Mouse (Mus musculus) MEL (cell line): ENCODE data around the gene Amotl1. TPM values are rescaled to one million over a fixed set of nuclear protein-coding genes. Genes with fewer than 3 reads are reported as not detected.

Source experiments
- DNase-seq: peaks from one replicate; pipeline ENCODE4 v3.0.0; 2011; ENCODE audit warnings: low read depth, low spot score
- H3K27ac ChIP-seq: 2 replicates; pipeline ENCODE4 v1.5.1; 2012; ENCODE audit warnings: low read depth, mild to moderate bottlenecking, control low read depth, low read length, moderate library complexity; ENCODE audit not compliant: control insufficient read depth
- H3K27me3 ChIP-seq, 2 experiments: fragments of 150-350 bp in 1 of 2; sonication (generic) in 1 of 2; 2 replicates each; pipeline ENCODE4 v1.6.1; 2012; ENCODE audit warnings: low read length in 2 of 2, mild to moderate bottlenecking in 2 of 2, improper control_type of control experiment in 1 of 2, moderate library complexity in 1 of 2; ENCODE audit not compliant: insufficient read depth in 2 of 2, control insufficient read depth in 1 of 2
- H3K36me3 ChIP-seq, 2 experiments: 2 replicates each; pipeline ENCODE4 v1.6.1; 2012 to 2014; ENCODE audit warnings: low read length in 2 of 2, improper control_type of control experiment in 1 of 2, inconsistent platforms in 1 of 2, mild to moderate bottlenecking in 1 of 2; ENCODE audit not compliant: insufficient read depth in 2 of 2, control insufficient read depth in 1 of 2
- H3K4me1 ChIP-seq, 2 experiments: fragments of 150-350 bp in 1 of 2; sonication (generic) in 1 of 2; 2 replicates each; pipeline ENCODE4 v1.6.1; 2012; ENCODE audit warnings: low read length in 2 of 2, improper control_type of control experiment in 1 of 2, mild to moderate bottlenecking in 1 of 2; ENCODE audit not compliant: insufficient read depth in 2 of 2, control insufficient read depth in 1 of 2
- H3K4me3 ChIP-seq, 2 experiments: fragments of 150-350 bp in 1 of 2; sonication (generic) in 1 of 2; 2 replicates each; pipeline ENCODE4 v1.5.1; 2012; ENCODE audit warnings: low read depth in 2 of 2, low read length in 2 of 2, mild to moderate bottlenecking in 2 of 2, moderate library complexity in 2 of 2, control low read depth in 1 of 2, improper control_type of control experiment in 1 of 2; ENCODE audit not compliant: control insufficient read depth in 1 of 2, insufficient read depth in 1 of 2
- H3K79me2 ChIP-seq: 2 replicates; pipeline ENCODE4 v1.6.1; 2012; ENCODE audit warnings: mild to moderate bottlenecking, low read length, moderate library complexity; ENCODE audit not compliant: control insufficient read depth, poor library complexity, insufficient read depth
- H3K9ac ChIP-seq: 2 replicates; pipeline ENCODE4 v1.6.1; 2012; ENCODE audit warnings: low read depth, mild to moderate bottlenecking, control low read depth, low read length, moderate library complexity; ENCODE audit not compliant: control insufficient read depth, poor library complexity, severe bottlenecking
- H3K9me3 ChIP-seq: fragments of 150-350 bp; sonication (generic); replicated peaks from 2 replicates; pipeline ENCODE4 v1.6.1; 2012; ENCODE audit warnings: mild to moderate bottlenecking, low read length, improper control_type of control experiment, moderate library complexity; ENCODE audit not compliant: insufficient read depth
- CHD1 ChIP-seq: IDR thresholded peaks from 2 replicates; pipeline ENCODE4 v1.6.1; 2012; ENCODE audit warnings: low read depth, mild to moderate bottlenecking, inconsistent platforms, low read length, improper control_type of control experiment
- CHD2 ChIP-seq: IDR thresholded peaks from 2 replicates; pipeline ENCODE4 v1.6.1; 2011; ENCODE audit warnings: low read length, improper control_type of control experiment
- CTCF ChIP-seq, 3 experiments: IDR thresholded peaks in 2 of 3; conservative IDR thresholded peaks in 1 of 3; 2 replicates each; pipeline ENCODE4 v1.5.1; 2011 to 2012; ENCODE audit warnings: low read length in 3 of 3, low read depth in 2 of 3, mild to moderate bottlenecking in 2 of 3, improper control_type of control experiment in 1 of 3, inconsistent platforms in 1 of 3, mixed read lengths in 1 of 3, moderate library complexity in 1 of 3; ENCODE audit not compliant: control insufficient read depth in 1 of 3, insufficient read depth in 1 of 3, poor library complexity in 1 of 3, severe bottlenecking in 1 of 3
- EP300 ChIP-seq, 2 experiments: IDR thresholded peaks; 2 replicates each; pipeline ENCODE4 v1.6.1; 2011; ENCODE audit warnings: improper control_type of control experiment in 2 of 2, low read length in 2 of 2, low read depth in 1 of 2, mild to moderate bottlenecking in 1 of 2
- ETS1 ChIP-seq: IDR thresholded peaks from 2 replicates; pipeline ENCODE4 v1.6.1; 2012; ENCODE audit warnings: low read depth, mild to moderate bottlenecking, inconsistent platforms, low read length, improper control_type of control experiment, moderate library complexity
- GABPA ChIP-seq: IDR thresholded peaks from 2 replicates; pipeline ENCODE4 v1.6.1; 2012; ENCODE audit warnings: low read depth, mild to moderate bottlenecking, inconsistent platforms, low read length, improper control_type of control experiment, moderate library complexity
- GATA1 ChIP-seq: IDR thresholded peaks from 2 replicates; pipeline ENCODE4 v1.6.1; 2011; ENCODE audit warnings: low read depth, low read length, improper control_type of control experiment
- HCFC1 ChIP-seq: IDR thresholded peaks from 2 replicates; pipeline ENCODE4 v1.6.1; 2012; ENCODE audit warnings: low read depth, mild to moderate bottlenecking, inconsistent platforms, low read length, improper control_type of control experiment, moderate library complexity
- JUND ChIP-seq: IDR thresholded peaks from 2 replicates; pipeline ENCODE4 v1.6.1; 2011; ENCODE audit warnings: low read depth, mild to moderate bottlenecking, improper control_type of control experiment, low read length
- MAFK ChIP-seq: IDR thresholded peaks from 2 replicates; pipeline ENCODE4 v1.6.1; 2011; ENCODE audit warnings: low read depth, mild to moderate bottlenecking, low read length, improper control_type of control experiment, borderline replicate concordance
- MAZ ChIP-seq: IDR thresholded peaks from 2 replicates; pipeline ENCODE4 v1.6.1; 2012; ENCODE audit warnings: low read depth, mild to moderate bottlenecking, inconsistent platforms, low read length, improper control_type of control experiment
- MEF2A ChIP-seq: IDR thresholded peaks from 2 replicates; pipeline ENCODE4 v1.6.1; 2014; ENCODE audit warnings: low read depth, mild to moderate bottlenecking, inconsistent platforms, low read length, improper control_type of control experiment; ENCODE audit not compliant: poor library complexity, insufficient replicate concordance, severe bottlenecking; ENCODE audit errors: extremely low read depth
- MXI1 ChIP-seq: IDR thresholded peaks from 2 replicates; pipeline ENCODE4 v1.6.1; 2011; ENCODE audit warnings: mild to moderate bottlenecking, low read depth, low read length, improper control_type of control experiment
- POLR2AphosphoS5 ChIP-seq: IDR thresholded peaks from 2 replicates; pipeline ENCODE4 v1.6.1; 2012; ENCODE audit warnings: low read depth, borderline replicate concordance, mild to moderate bottlenecking, inconsistent platforms, low read length, moderate library complexity, mixed read lengths
- RAD21 ChIP-seq: IDR thresholded peaks from 2 replicates; pipeline ENCODE4 v1.6.1; 2011; ENCODE audit warnings: mild to moderate bottlenecking, low read depth, low read length, improper control_type of control experiment
- SIN3A ChIP-seq: IDR thresholded peaks from 2 replicates; pipeline ENCODE4 v1.6.1; 2012; ENCODE audit warnings: low read length, improper control_type of control experiment, inconsistent platforms
- SMC3 ChIP-seq: IDR thresholded peaks from 2 replicates; pipeline ENCODE4 v1.6.1; 2011; ENCODE audit warnings: low read depth, low read length, improper control_type of control experiment
- TAL1 ChIP-seq: IDR thresholded peaks from 2 replicates; pipeline ENCODE4 v1.6.1; 2012; ENCODE audit warnings: mild to moderate bottlenecking, inconsistent platforms, low read length, moderate library complexity, mixed read lengths
- TBP ChIP-seq: IDR thresholded peaks from 2 replicates; pipeline ENCODE4 v1.8.0; 2011; ENCODE audit warnings: low read depth, low read length, improper control_type of control experiment
- TCF12 ChIP-seq: IDR thresholded peaks from 2 replicates; pipeline ENCODE4 v1.6.1; 2014; ENCODE audit warnings: low read depth, mild to moderate bottlenecking, inconsistent platforms, low read length, improper control_type of control experiment, moderate library complexity
- UBTF ChIP-seq: IDR thresholded peaks from 2 replicates; pipeline ENCODE4 v1.6.1; 2012; ENCODE audit warnings: low read depth, mild to moderate bottlenecking, inconsistent platforms, low read length, improper control_type of control experiment, moderate library complexity, borderline replicate concordance; ENCODE audit not compliant: insufficient read depth
- USF1 ChIP-seq: IDR thresholded peaks from 2 replicates; pipeline ENCODE4 v1.6.1; 2014; ENCODE audit warnings: low read depth, mild to moderate bottlenecking, inconsistent platforms, low read length, improper control_type of control experiment, moderate library complexity
- ZKSCAN1 ChIP-seq: IDR thresholded peaks from 2 replicates; pipeline ENCODE4 v1.6.1; 2012; ENCODE audit warnings: low read depth, mild to moderate bottlenecking, inconsistent platforms, low read length, improper control_type of control experiment, moderate library complexity
- ZMIZ1 ChIP-seq: IDR thresholded peaks from 2 replicates; pipeline ENCODE4 v1.6.1; 2012; ENCODE audit warnings: low read depth, mild to moderate bottlenecking, inconsistent platforms, low read length, improper control_type of control experiment, moderate library complexity
- polyA plus RNA-seq, 2 experiments: library from polyadenylated mRNA; stranded (reverse) in 1 of 2; unstranded in 1 of 2; fragments of >175 nt in 1 of 2; fragments of >200 nt in 1 of 2; gene quantifications; 2 replicates each; pipeline versions ENCODE4 v1.2.1 to v1.2.4; 2012; ENCODE audit warnings: low replicate concordance in 2 of 2, low read depth in 1 of 2; ENCODE audit not compliant: insufficient read length in 2 of 2, insufficient read depth in 1 of 2, missing spikeins in 1 of 2
- total RNA-seq: library from RNA; depleted of rRNA; stranded (reverse); fragments of 300-350 nt; gene quantifications from 2 replicates; pipeline ENCODE4 v1.2.3, GENCODE M21; 2012

The Amotl1 gene
- total and polyA plus RNA-seq, 3 experiments: 7.4 to 9.3 TPM; not detected in 1

GRCm38 (mm10) chr9:14560545-14560944 lies 84.3 kb downstream of the Amotl1 start:
- Histone ChIP-seq H3K36me3 (peaks cover 0 to 16% of the 10 kb centered on the region in 2 experiments; a peak in 2 of 4 replicates), H3K9ac (no peak overlapping the region), H3K4me3 (no peak overlapping the region), H3K79me2 (no peaks in the 10 kb centered on the region), H3K27ac (no peak overlapping the region), H3K4me1 (peaks cover 11 to 26% of the 10 kb centered on the region in 2 experiments), H3K9me3 (no peaks in the 10 kb centered on the region), H3K27me3 (no peaks in the 10 kb centered on the region)
- DNase-seq: no peak
- TF ChIP-seq ETS1: peak; percentile 61; the same call in 1 of the 2 replicates
- no peak for TF ChIP-seq TCF12
- TF ChIP-seq POLR2AphosphoS5: no peak
- 0 out of 4 replicates have a peak, but pooled peaks of 1 of the 2 experiments have one; percentile 17 for TF ChIP-seq EP300 (IDR thresholded peaks at IDR 0.05; ENCODE audit: low read depth in 1 of 2, low read length in 2 of 2)
- 0 out of 2 replicates have a peak, but pooled peaks have one; percentile 24 for TF ChIP-seq JUND
- TF ChIP-seq GABPA: no peak
- TF ChIP-seq CHD1: no peak
- no peak for TF ChIP-seq CHD2
- no peak for TF ChIP-seq TAL1
- no peak for TF ChIP-seq RAD21
- TF ChIP-seq HCFC1: no peak
- no peak for TF ChIP-seq SIN3A

GRCm38 (mm10) chr9:14559996-14560395 lies 84.9 kb downstream of the Amotl1 start:
- Histone ChIP-seq H3K79me2 (no peaks in the 10 kb centered on the region), H3K9me3 (no peaks in the 10 kb centered on the region), H3K4me3 (no peak overlapping the region), H3K36me3 (peaks cover 0 to 16% of the 10 kb centered on the region in 2 experiments; a peak in 2 of 4 replicates), H3K9ac (peak overlapping the region; percentile 5), H3K27me3 (no peaks in the 10 kb centered on the region), H3K4me1 (peaks cover 11 to 26% of the 10 kb centered on the region in 2 experiments), H3K27ac (peak overlapping the region; percentile 31)
- TF ChIP-seq HCFC1 (no peak), TCF12 (0 out of 2 replicates have a peak, but pooled peaks have one; percentile 4)
- no peak for DNase-seq

- Histone ChIP-seq H3K4me3 (no peak overlapping the region), H3K27ac (peak overlapping the region; percentile 31), H3K36me3 (peaks cover 0 to 16% of the 10 kb centered on the region in 2 experiments; a peak in 2 of 4 replicates), H3K27me3 (no peaks in the 10 kb centered on the region), H3K4me1 (peaks cover 11 to 26% of the 10 kb centered on the region in 2 experiments), H3K79me2 (no peaks in the 10 kb centered on the region), H3K9me3 (no peaks in the 10 kb centered on the region), H3K9ac (peak overlapping the region; percentile 5)
- DNase-seq: peak; percentile 97
- peak; percentile 52 for TF ChIP-seq CHD2
- 0 out of 2 replicates have a peak, but pooled peaks have one; percentile 46 for TF ChIP-seq MAZ
- no peak for TF ChIP-seq ZMIZ1
- peak; percentile 18; the same call in 1 of the 2 replicates for TF ChIP-seq SMC3
- 0 out of 2 replicates have a peak, but pooled peaks have one; percentile 65 for TF ChIP-seq TBP
- peak; percentile 87 for TF ChIP-seq GABPA
- TF ChIP-seq JUND: peak; percentile 82
- no peak for TF ChIP-seq UBTF
- peak; percentile 87 for TF ChIP-seq MAFK
- TF ChIP-seq USF1: 0 out of 2 replicates have a peak, but pooled peaks have one; percentile 11
- TF ChIP-seq MEF2A: no peak
- TF ChIP-seq SIN3A: peak; percentile 87
- TF ChIP-seq RAD21: no peak
- TF ChIP-seq MXI1: peak; percentile 92
- no peak for TF ChIP-seq ZKSCAN1
- no peak for TF ChIP-seq CHD1
- TF ChIP-seq GATA1: peak; percentile 91
- TF ChIP-seq CTCF (IDR thresholded peaks at IDR 0.05 in 2 of 3, conservative IDR thresholded peaks at IDR 0.05 in 1 of 3; ENCODE audit: control insufficient read depth in 1 of 3, insufficient read depth in 1 of 3, low read depth in 2 of 3, low read length in 3 of 3, poor library complexity in 1 of 3, severe bottlenecking in 1 of 3): no peak
- peak; percentile 97 for TF ChIP-seq ETS1
Observed at GRCm38 (mm10) chr9:14559430-14559829, 85.4 kb downstream of the Amotl1 start.
